Mouse (Mus musculus) retina, postnatal 7 days (tissue): ENCODE data around the gene Zkscan14.
A peak's percentile ranks its signal among the peaks of the same experiment; 100 is the strongest.

ENCODE experiments used
- DNase-seq: peaks from one replicate; pipeline ENCODE4 v3.0.0-alpha.2; 2012; ENCODE audit warnings: low read depth, low spot score

The Zkscan14 gene

GRCm38 (mm10) chr5:145202446-145202845 lies 778 bp upstream of the Zkscan14 start:
- no peak for DNase-seq

DNA sequence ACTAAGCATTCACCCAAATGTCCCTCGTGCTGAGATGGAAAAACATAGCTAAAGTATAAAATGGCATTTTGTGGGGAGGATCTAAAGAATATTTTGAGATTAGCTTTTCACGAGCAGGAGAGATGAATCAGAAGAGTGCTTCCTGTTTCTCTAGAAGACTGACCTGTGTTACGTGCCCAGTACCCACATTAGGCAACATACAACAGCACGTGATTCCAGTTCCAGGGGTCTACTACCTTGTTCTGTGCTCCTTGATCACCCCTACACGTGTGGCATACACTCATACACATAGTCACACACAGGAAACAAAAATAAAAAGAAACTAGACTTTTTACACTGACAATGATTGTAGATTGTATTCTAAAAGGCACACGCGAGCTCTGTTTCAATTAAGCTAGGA lies 1.3 kb downstream of the Zkscan14 start:
- no peak for DNase-seq

GRCm38 (mm10) chr5:145191962-145192361 lies 9.7 kb downstream of the Zkscan14 start, which contains the start of gene Atp5j2:
Gene Atp5j2, minus strand, starts transcription at chr5:145192062.
- DNase-seq, result no peak

- peak; percentile 83 for DNase-seq
Observed at GRCm38 (mm10) chr5:145190875-145191798, 10.5 kb downstream of the Zkscan14 start.

DNA sequence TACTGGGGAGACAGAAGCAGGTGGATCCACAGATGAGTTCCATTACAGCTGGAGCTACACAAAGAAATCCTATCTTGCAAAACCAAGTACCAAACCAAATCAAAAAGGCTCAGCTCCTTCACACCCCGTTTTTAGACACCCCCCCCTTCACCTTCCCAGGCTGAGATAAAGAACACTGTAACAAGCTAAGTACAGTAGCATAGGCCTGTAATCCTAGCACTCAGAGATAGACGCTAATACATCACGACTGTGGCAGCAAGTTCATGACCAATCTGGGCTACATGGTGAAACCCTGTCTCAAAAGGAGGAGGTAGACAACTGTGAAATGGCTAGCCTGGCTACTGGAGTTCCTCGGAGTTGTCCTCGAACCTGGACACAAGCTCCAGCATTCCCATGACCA lies 11.3 kb downstream of the Zkscan14 start:
- DNase-seq, result no peak

- DNase-seq, result no peak
Observed at GRCm38 (mm10) chr5:145189416-145189815, 12.3 kb downstream of the Zkscan14 start.

- no peak for DNase-seq
Observed at GRCm38 (mm10) chr5:145185244-145185643, 16.4 kb downstream of the Zkscan14 start.

DNA sequence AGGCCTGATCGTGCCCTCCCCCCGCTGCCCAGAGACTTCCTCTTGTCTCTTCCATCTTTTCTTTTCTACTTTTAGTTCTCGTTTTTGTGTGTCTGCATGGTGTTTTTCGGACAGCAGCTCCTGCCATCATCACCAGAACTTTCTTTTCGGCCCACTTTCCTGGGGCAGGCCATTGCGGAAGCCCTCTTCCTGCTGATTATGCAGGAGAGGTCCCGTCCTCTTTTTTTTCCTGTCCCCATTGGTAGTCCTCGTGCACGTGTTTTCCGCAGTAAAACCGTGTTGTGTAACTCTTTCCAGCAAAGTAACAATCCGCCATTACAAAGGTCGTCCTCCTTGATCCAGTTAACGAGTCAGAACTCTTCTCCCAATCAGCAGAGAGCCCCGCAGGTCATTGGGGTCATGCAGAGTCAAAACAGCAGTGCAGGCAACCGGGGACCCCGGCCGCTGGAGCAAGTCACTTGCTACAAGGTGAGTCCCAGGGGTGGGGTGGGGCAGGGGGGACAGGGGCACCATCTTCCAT lies 23.1 kb downstream of the Zkscan14 start:
- no peak for DNase-seq

DNA sequence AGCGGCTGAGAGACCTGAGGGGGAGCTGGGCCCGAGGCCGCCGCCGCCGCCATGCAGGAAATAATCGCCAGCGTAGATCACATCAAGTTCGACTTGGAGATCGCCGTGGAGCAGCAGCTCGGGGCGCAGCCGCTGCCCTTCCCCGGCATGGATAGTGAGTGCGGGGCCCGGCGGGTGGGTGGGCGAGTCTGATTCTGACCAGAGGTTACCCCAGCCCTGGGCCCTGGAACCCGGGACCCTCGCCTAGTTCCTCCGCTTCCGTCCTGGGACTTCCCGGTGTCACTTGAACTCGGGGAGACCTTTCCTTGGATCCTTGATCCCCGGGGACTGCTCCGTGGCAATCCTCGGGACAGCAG lies 34.4 kb downstream of the Zkscan14 start:
- DNase-seq, result no peak

DNA sequence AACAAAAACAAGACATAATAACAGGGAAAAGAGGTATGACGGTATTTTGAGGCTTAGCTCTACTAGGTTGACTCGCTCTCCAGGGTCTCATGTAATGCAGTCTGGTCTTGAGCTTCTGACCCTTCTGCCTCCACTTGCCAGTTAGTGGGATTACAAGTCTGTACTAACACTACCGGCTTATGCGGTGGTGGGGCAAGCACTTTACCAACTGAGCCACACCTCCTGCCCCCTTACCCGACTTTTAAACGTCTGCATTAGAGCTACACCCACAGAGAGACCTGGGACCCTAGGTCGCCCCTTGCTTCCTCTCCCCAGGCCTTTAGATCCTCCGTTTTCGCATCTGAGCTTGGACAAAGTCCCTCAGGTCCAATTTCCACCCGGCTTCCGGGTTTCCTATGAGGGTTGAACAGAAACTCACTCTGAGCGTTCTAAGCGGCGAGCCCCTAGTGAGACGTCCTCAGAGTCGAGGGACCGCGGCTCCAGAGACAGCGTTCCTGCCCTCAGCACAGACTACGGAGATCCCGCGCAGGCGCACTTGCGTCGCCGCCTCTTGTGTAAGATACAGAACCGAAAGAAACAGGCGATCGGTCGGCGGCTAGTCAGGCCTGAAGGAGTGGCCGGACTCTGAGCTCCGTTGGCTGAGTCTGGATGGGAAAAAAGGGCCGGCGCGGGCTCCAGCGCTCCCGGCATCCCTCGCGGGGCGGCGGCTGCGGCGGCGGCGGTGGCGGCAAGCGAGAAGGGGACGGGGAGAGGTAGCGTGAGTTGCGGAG lies 34.9 kb downstream of the Zkscan14 start, which contains the start of the genes Ptcd1 and Cpsf4:
Gene Ptcd1, minus strand, starts transcription at position 573 of the 770 bp plus-strand sequence.
Gene Cpsf4, plus strand, starts transcription at position 678 of the 770 bp plus-strand sequence.
- peak; percentile 98 for DNase-seq

DNA sequence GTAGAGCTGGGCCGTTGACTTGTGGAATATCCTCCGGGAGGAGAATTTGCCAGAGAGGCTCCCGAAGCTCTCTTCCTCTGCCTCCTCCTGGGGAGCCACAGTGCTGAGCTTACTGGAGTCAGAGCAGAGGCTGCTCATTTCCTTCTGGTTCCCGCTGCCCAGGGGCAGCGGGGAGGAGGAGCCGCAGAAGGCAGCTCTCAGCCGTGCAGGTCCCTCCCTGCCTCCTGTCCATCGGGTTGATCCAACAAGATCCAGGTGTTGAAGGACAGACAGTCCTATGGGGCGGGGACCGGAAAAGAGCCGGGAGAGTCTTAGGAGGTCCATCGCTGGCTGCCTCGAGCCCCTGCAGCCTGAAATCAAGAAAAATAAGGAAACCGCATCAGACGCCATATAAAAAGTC lies 36.5 kb downstream of the Zkscan14 start:
- no peak for DNase-seq

DNA sequence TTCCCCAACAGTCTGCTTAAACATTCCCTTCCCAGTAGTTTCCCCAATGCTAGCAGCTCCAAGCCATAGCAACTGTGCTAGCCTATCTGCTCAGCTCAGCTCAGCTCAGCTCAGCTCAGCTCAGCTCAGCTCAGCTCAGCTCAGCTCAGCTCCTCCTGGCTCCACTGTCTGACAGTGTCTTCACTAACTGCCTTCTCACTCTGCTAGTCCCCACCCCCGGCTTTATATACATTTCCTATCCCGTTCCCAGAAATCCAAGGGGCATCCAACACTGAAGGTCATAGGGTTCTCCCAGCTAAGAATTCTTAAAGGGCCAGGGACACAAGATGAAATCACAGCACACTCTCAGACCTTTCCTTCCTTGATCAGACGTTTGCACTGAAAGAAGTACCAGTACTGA lies 37.0 kb downstream of the Zkscan14 start:
- DNase-seq, result no peak

GRCm38 (mm10) chr5:145161361-145161760 lies 40.3 kb downstream of the Zkscan14 start:
- DNase-seq, result no peak

GRCm38 (mm10) chr5:145152690-145153089 lies 49.0 kb downstream of the Zkscan14 start:
- no peak for DNase-seq

GRCm38 (mm10) chr5:145149294-145149693 lies 52.4 kb downstream of the Zkscan14 start:
- no peak for DNase-seq

DNA sequence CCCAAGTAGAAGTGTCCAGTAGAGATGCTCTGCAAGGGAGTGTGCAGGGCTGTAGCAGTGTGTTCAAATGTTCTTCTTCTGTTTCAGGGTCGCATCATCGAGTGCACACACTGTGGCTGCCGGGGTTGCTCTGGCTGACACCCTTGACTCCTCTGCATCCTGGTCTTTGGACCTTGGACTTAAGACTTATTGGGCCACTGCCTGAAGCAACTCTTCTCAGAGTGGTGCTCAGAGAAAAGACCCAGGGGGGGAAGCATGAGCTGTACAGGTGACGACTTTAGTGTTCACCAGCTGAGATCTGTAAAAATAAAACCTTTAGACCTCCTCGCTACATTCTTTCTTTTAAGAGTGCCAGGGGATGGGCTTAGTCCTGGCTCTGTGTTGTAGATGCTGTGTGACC lies 53.9 kb downstream of the Zkscan14 start:
- no peak for DNase-seq
